Mouse (Mus musculus) erythroblast, embryonic 14.5 days (primary cell): ENCODE measurements around the gene Dspp. TPM values are rescaled to one million over a fixed set of nuclear protein-coding genes. Genes with fewer than 3 reads are reported as not detected.

ENCODE experiments used
- H3K27me3 ChIP-seq: 2 replicates; pipeline ENCODE4 v1.6.1; 2012; ENCODE audit warnings: inconsistent platforms; ENCODE audit not compliant: control insufficient read depth
- H3K36me3 ChIP-seq: 2 replicates; pipeline ENCODE4 v1.6.1; 2012; ENCODE audit warnings: mild to moderate bottlenecking, inconsistent platforms; ENCODE audit not compliant: control insufficient read depth
- H3K4me1 ChIP-seq: 2 replicates; pipeline ENCODE4 v1.6.1; 2012; ENCODE audit warnings: inconsistent platforms; ENCODE audit not compliant: control insufficient read depth
- H3K4me3 ChIP-seq: replicated peaks from 2 replicates; pipeline ENCODE3; 2012; ENCODE audit warnings: moderate library complexity, mild to moderate bottlenecking, inconsistent platforms
- H3K9me3 ChIP-seq: 2 replicates; pipeline ENCODE4 v1.6.1; 2012; ENCODE audit warnings: low read length, inconsistent platforms, mixed read lengths; ENCODE audit not compliant: control insufficient read depth
- GATA1 ChIP-seq: IDR thresholded peaks from 2 replicates; pipeline ENCODE4 v1.6.1; 2012; ENCODE audit warnings: low read length, inconsistent platforms, mixed read lengths
- TAL1 ChIP-seq: IDR thresholded peaks from 3 replicates; pipeline ENCODE4 v1.6.1; 2012; ENCODE audit warnings: low read length, inconsistent platforms, mixed read lengths
- polyA plus RNA-seq: library from polyadenylated mRNA; stranded (reverse); fragments of >175 nt; gene quantifications from 2 replicates; pipeline ENCODE4 v1.2.3, GENCODE M21; 2012

The Dspp gene
- polyA plus RNA-seq, 1 experiment: not detected

DNA sequence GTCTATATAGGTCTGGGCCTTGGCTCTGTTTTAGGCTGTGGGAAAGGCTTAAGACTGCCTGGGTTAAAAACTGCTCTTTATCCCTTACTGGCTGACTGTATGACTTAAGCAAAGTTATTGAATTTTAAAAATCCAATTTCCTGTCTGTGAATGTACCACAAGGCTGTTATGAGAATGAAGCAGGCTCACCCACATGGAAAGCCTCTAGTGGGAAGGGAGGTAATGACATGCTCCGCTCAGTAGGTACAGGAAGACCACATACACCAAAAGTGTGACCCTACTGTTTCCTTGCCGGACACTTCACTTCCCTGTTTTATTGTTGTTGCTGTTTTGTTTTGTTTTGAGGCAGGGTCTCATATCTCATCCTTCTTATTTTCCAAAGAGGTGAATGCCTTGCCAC, 29.4 kb upstream of the Dspp start:
- Histone ChIP-seq H3K27me3 (no peaks in the 10 kb centered on the region), H3K4me3 (no peak overlapping the region), H3K36me3 (no peaks in the 10 kb centered on the region), H3K4me1 (no peaks in the 10 kb centered on the region), H3K9me3 (no peaks in the 10 kb centered on the region)
- TF ChIP-seq GATA1 (no peak), TAL1 (no peak)

DNA sequence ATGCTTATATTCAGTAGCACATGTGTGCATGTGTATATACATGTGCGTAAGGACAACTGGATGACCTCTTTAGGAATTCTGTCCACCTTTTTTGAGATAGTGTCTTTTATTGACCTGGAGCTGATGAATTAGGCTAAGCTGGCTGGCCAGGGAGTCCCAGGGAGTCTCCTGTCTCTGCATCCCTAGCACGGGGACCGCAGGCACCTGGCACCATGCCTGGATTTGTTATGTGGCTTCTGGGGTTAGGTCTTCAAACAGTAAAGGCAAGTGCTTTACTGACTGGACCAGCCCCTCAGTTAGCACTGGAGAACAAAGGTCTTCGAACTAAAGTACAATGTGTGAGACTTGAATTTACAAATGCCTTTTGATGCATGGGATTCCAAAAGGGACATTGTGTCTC, 26.5 kb upstream of the Dspp start:
- no peaks in the 10 kb centered on the region for H3K27me3 ChIP-seq
- TF ChIP-seq GATA1 (no peak), TAL1 (no peak)
- no peaks in the 10 kb centered on the region for H3K36me3 ChIP-seq
- H3K4me1 ChIP-seq: no peaks in the 10 kb centered on the region
- no peaks in the 10 kb centered on the region for H3K9me3 ChIP-seq
- H3K4me3 ChIP-seq: no peak overlapping the region

DNA sequence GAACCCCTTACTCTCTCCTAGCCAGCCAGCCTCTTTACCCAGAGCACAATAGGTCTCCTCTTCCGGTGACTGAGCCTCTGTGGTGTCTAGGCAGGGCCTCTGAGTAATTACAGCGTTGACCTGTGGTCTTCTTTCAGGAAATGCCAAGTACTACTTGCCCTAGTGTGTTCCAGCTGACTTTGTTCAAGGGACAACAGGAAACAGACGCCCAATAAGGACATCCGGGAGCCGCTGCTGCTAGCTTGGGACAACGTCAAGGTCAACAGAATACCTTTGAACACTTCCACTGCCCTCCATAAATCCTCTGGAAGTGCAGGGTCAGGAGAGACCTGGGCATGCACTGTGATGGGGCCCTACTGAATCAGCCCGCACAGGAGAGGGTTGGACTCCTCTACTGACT, 21.2 kb upstream of the Dspp start:
- H3K36me3 ChIP-seq: no peaks in the 10 kb centered on the region
- no peaks in the 10 kb centered on the region for H3K9me3 ChIP-seq
- H3K4me1 ChIP-seq: no peaks in the 10 kb centered on the region
- no peak overlapping the region for H3K4me3 ChIP-seq
- no peaks in the 10 kb centered on the region for H3K27me3 ChIP-seq
- TF ChIP-seq TAL1: no peak
- TF ChIP-seq GATA1: no peak

DNA sequence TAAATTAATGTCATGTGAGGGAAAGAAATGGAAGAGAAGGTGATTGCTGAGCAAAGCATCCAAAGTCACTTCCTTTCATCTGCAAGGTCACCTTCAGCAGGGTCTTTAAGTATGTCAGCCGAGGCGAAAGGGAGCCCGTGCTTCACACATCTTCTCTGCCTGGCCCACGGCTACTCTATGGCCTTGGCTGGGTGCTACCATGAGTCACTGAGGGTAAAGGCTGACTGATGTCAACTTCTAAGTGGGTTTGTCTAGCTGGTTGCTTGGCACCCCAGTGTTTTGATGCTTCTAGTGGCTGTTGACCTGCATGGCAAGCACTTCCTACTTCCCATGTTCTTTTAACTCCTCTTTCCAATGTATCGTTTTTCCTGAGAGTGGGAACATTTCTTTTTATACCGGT, 20.3 kb upstream of the Dspp start:
- Histone ChIP-seq H3K27me3 (no peaks in the 10 kb centered on the region), H3K4me3 (no peak overlapping the region), H3K4me1 (no peaks in the 10 kb centered on the region), H3K9me3 (no peaks in the 10 kb centered on the region), H3K36me3 (no peaks in the 10 kb centered on the region)
- TF ChIP-seq TAL1 (no peak), GATA1 (no peak)

DNA sequence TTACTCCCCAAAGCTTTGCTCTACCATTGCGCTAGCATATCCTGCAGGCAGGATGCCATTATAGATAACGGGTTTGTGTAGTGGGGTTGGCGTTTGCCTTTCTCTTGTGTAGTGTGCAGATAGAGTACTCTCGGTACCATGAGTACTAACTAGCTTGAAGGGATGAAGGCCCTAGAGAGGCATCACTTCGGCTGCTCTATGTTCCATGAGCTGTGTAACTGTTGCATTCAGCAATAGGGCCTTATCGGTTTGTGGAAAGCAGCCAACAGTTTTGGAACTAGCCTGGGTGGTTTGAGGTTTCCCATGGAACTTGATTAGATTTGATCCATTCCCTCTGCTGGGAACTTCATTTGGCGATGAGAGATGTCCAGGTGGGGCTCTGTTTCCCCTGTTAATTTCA, 12.8 kb upstream of the Dspp start:
- H3K36me3 ChIP-seq: no peaks in the 10 kb centered on the region
- no peaks in the 10 kb centered on the region for H3K4me1 ChIP-seq
- no peak for TF ChIP-seq TAL1
- TF ChIP-seq GATA1: no peak
- no peaks in the 10 kb centered on the region for H3K27me3 ChIP-seq
- H3K9me3 ChIP-seq: no peaks in the 10 kb centered on the region
- H3K4me3 ChIP-seq: no peak overlapping the region

DNA sequence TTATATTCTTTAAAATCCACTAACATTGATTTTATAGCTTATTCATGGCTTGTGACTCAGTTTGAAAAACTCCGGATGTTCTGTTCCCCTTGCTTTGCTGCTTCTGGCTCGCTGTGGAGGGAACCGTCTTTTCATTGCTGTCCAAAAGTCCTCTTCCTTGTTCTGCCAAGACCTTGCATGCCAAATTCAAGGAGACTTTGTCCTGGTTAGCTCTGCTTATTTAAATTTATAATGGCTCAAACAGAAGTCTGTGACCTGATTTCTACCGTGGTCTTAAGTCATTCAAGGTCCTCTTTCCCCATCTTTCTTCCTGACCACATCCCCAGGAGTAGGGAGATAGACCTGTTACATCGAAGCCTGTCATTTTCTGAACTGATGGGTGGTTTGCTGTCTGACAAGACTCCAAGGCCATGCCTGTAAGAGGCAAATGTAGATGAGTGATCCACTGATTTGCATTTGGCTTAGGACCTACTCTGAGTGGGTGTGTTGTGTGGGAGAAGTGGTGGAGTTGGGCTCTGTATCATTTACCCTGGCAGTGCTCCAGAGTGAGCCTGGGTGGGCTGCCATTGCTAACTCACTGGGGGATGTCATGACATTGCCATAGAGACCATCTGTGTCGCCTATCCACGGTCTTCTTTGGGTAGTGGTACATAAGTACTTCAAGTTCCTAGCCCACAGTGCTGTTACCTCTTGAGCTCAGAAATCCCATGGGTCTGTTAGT, 12.0 kb upstream of the Dspp start:
- Histone ChIP-seq H3K27me3 (no peaks in the 10 kb centered on the region), H3K4me1 (no peaks in the 10 kb centered on the region), H3K4me3 (no peak overlapping the region), H3K9me3 (no peaks in the 10 kb centered on the region), H3K36me3 (no peaks in the 10 kb centered on the region)
- TF ChIP-seq TAL1 (no peak), GATA1 (no peak)

DNA sequence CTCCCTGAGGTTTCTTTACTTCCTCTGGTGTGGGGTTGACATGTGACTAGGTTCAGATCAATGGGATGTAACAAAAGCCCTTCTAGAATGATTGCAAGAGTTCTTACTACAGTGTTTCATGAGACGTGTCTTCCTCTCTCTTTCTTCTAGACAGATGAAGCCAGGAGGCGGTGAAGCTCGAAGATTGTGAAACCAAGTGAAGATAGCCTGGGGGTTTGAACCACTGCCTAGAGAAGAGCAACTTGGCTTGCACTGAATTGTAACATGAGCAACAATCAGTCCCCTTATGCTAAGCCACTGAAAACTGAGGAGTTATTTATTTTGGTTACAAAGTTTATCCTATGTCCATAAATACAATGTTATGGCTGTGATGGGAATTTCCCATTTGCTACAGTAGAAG, 9.9 kb upstream of the Dspp start:
- H3K4me3 ChIP-seq: no peak overlapping the region
- H3K9me3 ChIP-seq: no peaks in the 10 kb centered on the region
- no peak for TF ChIP-seq TAL1
- no peak for TF ChIP-seq GATA1
- no peaks in the 10 kb centered on the region for H3K36me3 ChIP-seq
- H3K4me1 ChIP-seq: no peaks in the 10 kb centered on the region
- no peaks in the 10 kb centered on the region for H3K27me3 ChIP-seq

DNA sequence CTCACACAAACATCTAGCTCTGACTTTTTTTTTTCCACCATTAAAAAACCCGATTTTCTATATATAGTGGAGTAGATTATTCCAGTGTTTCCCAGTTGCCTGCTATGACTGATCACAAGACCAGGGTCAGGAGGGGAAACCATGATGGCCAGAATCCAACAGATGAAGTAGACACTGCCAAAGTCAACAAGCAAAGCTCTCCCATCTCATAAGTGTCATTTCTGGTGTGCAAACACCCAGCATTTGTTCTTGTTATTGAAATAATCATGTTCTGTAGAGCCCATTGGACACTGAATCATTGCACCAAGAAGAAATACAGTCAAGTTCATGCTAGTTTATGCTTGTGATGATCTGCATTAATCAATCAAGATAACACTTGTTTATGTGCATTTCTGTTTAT, 9.1 kb upstream of the Dspp start:
- H3K36me3 ChIP-seq: no peaks in the 10 kb centered on the region
- H3K9me3 ChIP-seq: no peaks in the 10 kb centered on the region
- no peak overlapping the region for H3K4me3 ChIP-seq
- H3K27me3 ChIP-seq: no peaks in the 10 kb centered on the region
- H3K4me1 ChIP-seq: no peaks in the 10 kb centered on the region
- TF ChIP-seq TAL1 (no peak), GATA1 (no peak)

DNA sequence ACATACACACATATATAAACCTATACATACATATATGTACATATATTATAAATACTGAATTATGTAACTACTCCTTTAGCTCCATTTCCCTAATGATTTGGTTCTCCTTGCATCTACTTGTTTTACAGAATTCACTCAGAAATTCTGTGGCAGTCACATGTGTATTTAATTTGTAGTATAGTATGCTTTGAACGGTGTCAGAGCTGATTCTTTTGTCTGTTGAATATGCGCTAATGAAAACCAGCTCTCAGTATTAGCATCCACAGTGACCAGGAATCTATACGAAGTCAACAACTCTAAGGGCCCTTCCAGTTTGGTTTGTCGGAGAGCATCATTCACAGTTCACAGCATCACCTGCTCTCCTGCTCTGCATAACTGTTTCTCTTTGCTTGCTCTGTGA, 7.0 kb upstream of the Dspp start:
- Histone ChIP-seq H3K27me3 (no peaks in the 10 kb centered on the region), H3K9me3 (no peaks in the 10 kb centered on the region), H3K36me3 (no peaks in the 10 kb centered on the region), H3K4me3 (no peak overlapping the region), H3K4me1 (no peaks in the 10 kb centered on the region)
- TF ChIP-seq TAL1 (no peak), GATA1 (no peak)

DNA sequence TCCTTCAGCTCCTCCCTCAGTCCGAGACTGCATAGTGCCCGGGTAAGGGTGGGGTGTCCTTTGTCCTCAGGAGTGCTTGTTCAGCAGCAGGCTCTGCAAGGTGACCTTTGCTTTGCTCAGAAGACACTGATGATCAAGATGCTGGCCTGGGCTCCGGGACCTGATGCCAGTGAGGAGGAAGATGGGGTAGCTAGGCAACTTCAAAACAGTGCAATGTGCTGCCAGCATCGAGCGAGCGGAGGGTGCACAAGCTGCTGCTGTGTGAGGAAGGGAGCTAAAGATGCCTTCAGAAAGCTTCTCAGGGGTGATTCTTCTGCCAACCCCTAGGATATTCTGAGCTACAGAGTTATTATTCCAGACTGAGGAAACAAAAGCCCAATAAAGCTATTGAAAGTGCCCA, 2.6 kb downstream of the Dspp start:
- H3K27me3 ChIP-seq: no peaks in the 10 kb centered on the region
- no peak overlapping the region for H3K4me3 ChIP-seq
- peaks cover 26% of the 10 kb centered on the region for H3K9me3 ChIP-seq
- no peaks in the 10 kb centered on the region for H3K4me1 ChIP-seq
- TF ChIP-seq GATA1 (no peak), TAL1 (no peak)
- H3K36me3 ChIP-seq: no peaks in the 10 kb centered on the region
